Mouse (Mus musculus): ENCODE measurements around the gene Tbx15. TPM values are rescaled to one million over a fixed set of nuclear protein-coding genes. Genes with fewer than 3 reads are reported as not detected.

Tbx15 gene
- total RNA-seq, 1 experiment from 2014 or later = 0.55 TPM

Small RNA genes lying within 50 kb of the gene (microRNA-seq; reads per million reads assigned to microRNA genes)
- gene Mir6481 = 0 reads per million in 2 experiments

Other genes starting within 250 kb of the Tbx15 start
- gene Wars2, start 99.3 kb upstream of the Tbx15 start, total RNA-seq (2021) = 10.8 and 15.9 TPM in 2 replicates